Mouse (Mus musculus) liver, adult 2 months (tissue): ENCODE measurements around the gene Klhdc1. TPM values are rescaled to one million over a fixed set of nuclear protein-coding genes. Genes with fewer than 3 reads are reported as not detected.

Source experiments
- DNase-seq: peaks from one replicate; pipeline ENCODE4 v3.0.0-alpha.2; 2011; ENCODE audit warnings: low read depth, low spot score; ENCODE audit errors: extremely low read depth
- H3K27ac ChIP-seq: fragments of 200-500 bp; replicated peaks from 2 replicates; pipeline ENCODE4 v1.5.1; 2012; ENCODE audit warnings: low read depth, mild to moderate bottlenecking, control low read depth, inconsistent platforms, low read length; ENCODE audit not compliant: insufficient read depth
- H3K27me3 ChIP-seq: fragments of 200-500 bp; 2 replicates; pipeline ENCODE4 v1.6.1; 2012; ENCODE audit warnings: mild to moderate bottlenecking, moderate library complexity, low read length, inconsistent platforms; ENCODE audit not compliant: control insufficient read depth, insufficient read depth
- H3K36me3 ChIP-seq: fragments of 200-500 bp; 2 replicates; pipeline ENCODE4 v1.6.1; 2012; ENCODE audit warnings: low read length, inconsistent platforms; ENCODE audit not compliant: control insufficient read depth, insufficient read depth
- H3K4me1 ChIP-seq: fragments of 200-500 bp; 2 replicates; pipeline ENCODE4 v1.6.1; 2011; ENCODE audit warnings: low read length; ENCODE audit not compliant: control insufficient read depth, insufficient read depth
- H3K4me3 ChIP-seq: fragments of 200-500 bp; 2 replicates; pipeline ENCODE4 v1.5.1; 2011; ENCODE audit warnings: low read depth, mild to moderate bottlenecking, control low read depth, low read length, moderate library complexity; ENCODE audit not compliant: insufficient read depth
- H3K79me2 ChIP-seq: fragments of 200-500 bp; 2 replicates; pipeline ENCODE4 v1.6.1; 2012; ENCODE audit warnings: inconsistent platforms, mild to moderate bottlenecking, low read length, moderate library complexity; ENCODE audit not compliant: control insufficient read depth, insufficient read depth
- H3K9ac ChIP-seq: fragments of 200-500 bp; 2 replicates; pipeline ENCODE4 v1.6.1; 2012; ENCODE audit warnings: low read depth, mild to moderate bottlenecking, control low read depth, inconsistent platforms, low read length
- CTCF ChIP-seq: fragments of 200-500 bp; IDR thresholded peaks from 2 replicates; pipeline ENCODE4 v1.5.1; 2011; ENCODE audit warnings: low read depth, low read length, control low read depth
- POLR2A ChIP-seq: fragments of 200-500 bp; IDR thresholded peaks from 2 replicates; pipeline ENCODE4 v1.6.1; 2011; ENCODE audit warnings: low read length, control low read depth; ENCODE audit not compliant: insufficient read depth; ENCODE audit errors: extremely low read depth
- WGBS: fragments of 180-500 bp; shearing (Covaris S2); methylation state at CpG from one replicate; pipeline ENCODE4 v1.1.7; 2018; 5-methylcytosine and 5-hydroxymethylcytosine counted together
- polyA plus RNA-seq: library from polyadenylated mRNA; depleted of rRNA; stranded (reverse); fragments of >200 nt; gene quantifications from 2 replicates; pipeline ENCODE4 v1.2.3, GENCODE M21; 2012
- total RNA-seq: library from RNA; depleted of rRNA; stranded (reverse); fragments of >200 nt; gene quantifications from 2 replicates; pipeline ENCODE4 v1.2.3, GENCODE M21; 2014

Klhdc1 gene
- total and polyA plus RNA-seq, 2 experiments, result 0.10 to 0.46 TPM

- DNase-seq, result no peak
- H3K4me3 ChIP-seq, result no peak overlapping the region
- H3K36me3 ChIP-seq, result peaks cover 24% of the 10 kb centered on the region
- H3K27ac ChIP-seq, result no peak overlapping the region
- TF ChIP-seq CTCF, result no peak
- no peak for TF ChIP-seq POLR2A
- H3K4me1 ChIP-seq, result peaks cover 11% of the 10 kb centered on the region
- peaks cover 10% of the 10 kb centered on the region; the same call in 1 of the 2 replicates for H3K79me2 ChIP-seq
- H3K9ac ChIP-seq, result no peak overlapping the region
- H3K27me3 ChIP-seq, result no peaks in the 10 kb centered on the region
- WGBS, result 95% methylated on average over 3 of the region's 3 CpGs
Measured at GRCm38 (mm10) chr12:69299831-69300230, 58.9 kb downstream of the Klhdc1 start.

- WGBS, result 91% methylated on average over 2 of the region's 2 CpGs
- Histone ChIP-seq H3K79me2 (peaks cover 10% of the 10 kb centered on the region; the same call in 1 of the 2 replicates), H3K27ac (no peak overlapping the region)
Measured at GRCm38 (mm10) chr12:69300391-69300790, 59.4 kb downstream of the Klhdc1 start.

GRCm38 (mm10) chr12:69302171-69302570, 61.2 kb downstream of the Klhdc1 start:
- H3K27me3 ChIP-seq, result no peaks in the 10 kb centered on the region
- no peak for DNase-seq
- H3K4me3 ChIP-seq, result no peak overlapping the region
- WGBS, result 85% methylated on average over 12 of the region's 12 CpGs
- no peak overlapping the region for H3K27ac ChIP-seq
- H3K4me1 ChIP-seq, result peaks cover 11% of the 10 kb centered on the region
- no peak overlapping the region for H3K9ac ChIP-seq
- peaks cover 4% of the 10 kb centered on the region; the same call in 1 of the 2 replicates for H3K79me2 ChIP-seq
- peaks cover 45% of the 10 kb centered on the region for H3K36me3 ChIP-seq
- TF ChIP-seq CTCF (no peak), POLR2A (no peak)

More at GRCm38 (mm10) chr12:69300391-69300790, 59.4 kb downstream of the Klhdc1 start:
- H3K36me3 ChIP-seq, result peaks cover 30% of the 10 kb centered on the region
- no peak for TF ChIP-seq CTCF
- no peak for TF ChIP-seq POLR2A
- H3K9ac ChIP-seq, result no peak overlapping the region
- no peaks in the 10 kb centered on the region for H3K27me3 ChIP-seq
- DNase-seq, result no peak
- no peak overlapping the region for H3K4me3 ChIP-seq
- H3K4me1 ChIP-seq, result peaks cover 11% of the 10 kb centered on the region

GRCm38 (mm10) chr12:69304051-69304450, 63.1 kb downstream of the Klhdc1 start:
- H3K79me2 ChIP-seq, result no peaks in the 10 kb centered on the region
- H3K9ac ChIP-seq, result no peak overlapping the region
- 54% methylated on average over 2 of the region's 2 CpGs for WGBS
- TF ChIP-seq CTCF (no peak), POLR2A (no peak)
- no peak for DNase-seq
- no peak overlapping the region for H3K4me3 ChIP-seq
- H3K36me3 ChIP-seq, result peaks cover 61% of the 10 kb centered on the region
- peaks cover 2% of the 10 kb centered on the region; the same call in 1 of the 2 replicates for H3K4me1 ChIP-seq
- no peaks in the 10 kb centered on the region for H3K27me3 ChIP-seq
- no peak overlapping the region for H3K27ac ChIP-seq

GRCm38 (mm10) chr12:69306333-69306732, 65.4 kb downstream of the Klhdc1 start:
- WGBS, result 95% methylated on average over 7 of the region's 7 CpGs
- peaks cover 78% of the 10 kb centered on the region for H3K36me3 ChIP-seq
- no peaks in the 10 kb centered on the region for H3K27me3 ChIP-seq
- no peak overlapping the region for H3K9ac ChIP-seq
- no peaks in the 10 kb centered on the region for H3K79me2 ChIP-seq
- no peak overlapping the region for H3K4me3 ChIP-seq
- H3K27ac ChIP-seq, result no peak overlapping the region
- no peak for DNase-seq
- TF ChIP-seq POLR2A (no peak), CTCF (no peak)
- no peaks in the 10 kb centered on the region for H3K4me1 ChIP-seq

- H3K79me2 ChIP-seq, result no peaks in the 10 kb centered on the region
- H3K4me1 ChIP-seq, result no peaks in the 10 kb centered on the region
- no peaks in the 10 kb centered on the region for H3K27me3 ChIP-seq
- H3K27ac ChIP-seq, result no peak overlapping the region
- no peak overlapping the region for H3K9ac ChIP-seq
- TF ChIP-seq CTCF (no peak), POLR2A (no peak)
- WGBS, result 97% methylated on average over 4 of the region's 4 CpGs
- no peak overlapping the region for H3K4me3 ChIP-seq
- no peak for DNase-seq
- H3K36me3 ChIP-seq, result peaks cover 77% of the 10 kb centered on the region
Measured at GRCm38 (mm10) chr12:69309659-69310058, 68.7 kb downstream of the Klhdc1 start.
